Mouse (Mus musculus): ENCODE results near the gene Cops8. TPM values are rescaled to one million over a fixed set of nuclear protein-coding genes. Genes with fewer than 3 reads are reported as not detected.

The Cops8 gene
- polyA plus RNA-seq, 1 experiment = 104 TPM

- Histone ChIP-seq H3K36me3 (ENCODE audit: control insufficient read depth, insufficient read depth, low read length, poor library complexity, severe bottlenecking) (no peaks in the 10 kb centered on the region), H3K27me3 (ENCODE audit: control insufficient read depth, insufficient read depth, low read length, poor library complexity, severe bottlenecking) (no peaks in the 10 kb centered on the region), H3K9me3 (replicated peaks; ENCODE audit: control insufficient read depth, insufficient read depth, low read length, poor library complexity, severe bottlenecking) (no peaks in the 10 kb centered on the region; the same call in 1 of the 2 replicates), H3K9ac (ENCODE audit: low read depth, poor library complexity, severe bottlenecking) (no peak overlapping the region), H3K4me3 (ENCODE audit: low read depth, low read length) (no peak overlapping the region), H3K27ac (ENCODE audit: insufficient read depth, low read length) (no peak overlapping the region), H3K4me1 (ENCODE audit: control insufficient read depth, insufficient read depth, low read length) (no peaks in the 10 kb centered on the region)
- TF ChIP-seq EP300 (IDR thresholded peaks at IDR 0.05; ENCODE audit: insufficient read depth, low read depth, low read length) (no peak), CTCF (IDR thresholded peaks at IDR 0.05; ENCODE audit: low read depth, low read length) (no peak), POLR2A (IDR thresholded peaks at IDR 0.05; ENCODE audit: insufficient read depth, low read length) (no peak)
These were observed 28.9 kb upstream of the Cops8 start for GRCm38 (mm10) chr1:90573831-90574230.

DNA sequence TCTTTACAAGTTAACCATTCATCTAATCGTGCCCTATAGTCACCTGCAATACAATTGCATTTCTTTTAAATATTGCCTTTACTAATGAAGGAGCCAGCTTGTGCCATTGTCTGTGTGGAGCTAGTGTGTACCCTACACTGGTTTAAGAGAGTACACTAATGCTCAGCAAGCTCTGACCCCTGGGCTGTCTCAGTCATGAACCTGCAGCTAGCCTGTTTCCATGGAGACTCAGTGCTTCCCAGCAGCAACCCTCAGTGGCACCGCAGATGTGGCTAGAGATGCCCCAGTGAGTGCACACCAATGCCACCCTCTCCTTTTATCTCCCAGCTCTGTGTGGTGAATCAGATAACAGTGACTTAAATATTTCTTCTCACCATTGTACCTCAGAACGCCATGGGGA is 27.9 kb upstream of the Cops8 start:
- no peaks in the 10 kb centered on the region for H3K27me3 ChIP-seq (ENCODE audit: control insufficient read depth, insufficient read depth, low read length, poor library complexity, severe bottlenecking)
- no peaks in the 10 kb centered on the region for H3K4me1 ChIP-seq (ENCODE audit: control insufficient read depth, insufficient read depth, low read length)
- H3K36me3 ChIP-seq (ENCODE audit: control insufficient read depth, insufficient read depth, low read length, poor library complexity, severe bottlenecking) = no peaks in the 10 kb centered on the region
- no peak overlapping the region for H3K27ac ChIP-seq (ENCODE audit: insufficient read depth, low read length)
- no peak for TF ChIP-seq POLR2A (IDR thresholded peaks at IDR 0.05; ENCODE audit: insufficient read depth, low read length)
- TF ChIP-seq EP300 (IDR thresholded peaks at IDR 0.05; ENCODE audit: insufficient read depth, low read depth, low read length) = no peak
- TF ChIP-seq CTCF (IDR thresholded peaks at IDR 0.05; ENCODE audit: low read depth, low read length) = no peak
- no peaks in the 10 kb centered on the region; the same call in 1 of the 2 replicates for H3K9me3 ChIP-seq (replicated peaks; ENCODE audit: control insufficient read depth, insufficient read depth, low read length, poor library complexity, severe bottlenecking)
- no peak overlapping the region for H3K4me3 ChIP-seq (ENCODE audit: low read depth, low read length)
- no peak overlapping the region for H3K9ac ChIP-seq (ENCODE audit: low read depth, poor library complexity, severe bottlenecking)

- no peaks in the 10 kb centered on the region for H3K36me3 ChIP-seq (ENCODE audit: control insufficient read depth, insufficient read depth, low read length, poor library complexity, severe bottlenecking)
- no peaks in the 10 kb centered on the region for H3K27me3 ChIP-seq (ENCODE audit: control insufficient read depth, insufficient read depth, low read length, poor library complexity, severe bottlenecking)
- H3K4me1 ChIP-seq (ENCODE audit: control insufficient read depth, insufficient read depth, low read length) = no peaks in the 10 kb centered on the region
- TF ChIP-seq EP300 (IDR thresholded peaks at IDR 0.05; ENCODE audit: insufficient read depth, low read depth, low read length) (no peak), CTCF (IDR thresholded peaks at IDR 0.05; ENCODE audit: low read depth, low read length) (no peak), POLR2A (IDR thresholded peaks at IDR 0.05; ENCODE audit: insufficient read depth, low read length) (no peak)
- H3K4me3 ChIP-seq (ENCODE audit: low read depth, low read length) = no peak overlapping the region
- H3K27ac ChIP-seq (ENCODE audit: insufficient read depth, low read length) = no peak overlapping the region
- H3K9me3 ChIP-seq (replicated peaks; ENCODE audit: control insufficient read depth, insufficient read depth, low read length, poor library complexity, severe bottlenecking) = no peaks in the 10 kb centered on the region
- H3K9ac ChIP-seq (ENCODE audit: low read depth, poor library complexity, severe bottlenecking) = no peak overlapping the region
These were observed 25.4 kb upstream of the Cops8 start for GRCm38 (mm10) chr1:90577417-90577816.

GRCm38 (mm10) chr1:90582635-90583034 is 20.1 kb upstream of the Cops8 start:
- H3K27me3 ChIP-seq (ENCODE audit: control insufficient read depth, insufficient read depth, low read length, poor library complexity, severe bottlenecking) = no peaks in the 10 kb centered on the region
- H3K9ac ChIP-seq (ENCODE audit: low read depth, poor library complexity, severe bottlenecking) = no peak overlapping the region
- no peak for TF ChIP-seq POLR2A (IDR thresholded peaks at IDR 0.05; ENCODE audit: insufficient read depth, low read length)
- TF ChIP-seq EP300 (IDR thresholded peaks at IDR 0.05; ENCODE audit: insufficient read depth, low read depth, low read length) = no peak
- TF ChIP-seq CTCF (IDR thresholded peaks at IDR 0.05; ENCODE audit: low read depth, low read length) = no peak
- no peaks in the 10 kb centered on the region for H3K36me3 ChIP-seq (ENCODE audit: control insufficient read depth, insufficient read depth, low read length, poor library complexity, severe bottlenecking)
- no peak overlapping the region for H3K4me3 ChIP-seq (ENCODE audit: low read depth, low read length)
- H3K4me1 ChIP-seq (ENCODE audit: control insufficient read depth, insufficient read depth, low read length) = no peaks in the 10 kb centered on the region
- no peak overlapping the region for H3K27ac ChIP-seq (ENCODE audit: insufficient read depth, low read length)
- H3K9me3 ChIP-seq (replicated peaks; ENCODE audit: control insufficient read depth, insufficient read depth, low read length, poor library complexity, severe bottlenecking) = no peaks in the 10 kb centered on the region

DNA sequence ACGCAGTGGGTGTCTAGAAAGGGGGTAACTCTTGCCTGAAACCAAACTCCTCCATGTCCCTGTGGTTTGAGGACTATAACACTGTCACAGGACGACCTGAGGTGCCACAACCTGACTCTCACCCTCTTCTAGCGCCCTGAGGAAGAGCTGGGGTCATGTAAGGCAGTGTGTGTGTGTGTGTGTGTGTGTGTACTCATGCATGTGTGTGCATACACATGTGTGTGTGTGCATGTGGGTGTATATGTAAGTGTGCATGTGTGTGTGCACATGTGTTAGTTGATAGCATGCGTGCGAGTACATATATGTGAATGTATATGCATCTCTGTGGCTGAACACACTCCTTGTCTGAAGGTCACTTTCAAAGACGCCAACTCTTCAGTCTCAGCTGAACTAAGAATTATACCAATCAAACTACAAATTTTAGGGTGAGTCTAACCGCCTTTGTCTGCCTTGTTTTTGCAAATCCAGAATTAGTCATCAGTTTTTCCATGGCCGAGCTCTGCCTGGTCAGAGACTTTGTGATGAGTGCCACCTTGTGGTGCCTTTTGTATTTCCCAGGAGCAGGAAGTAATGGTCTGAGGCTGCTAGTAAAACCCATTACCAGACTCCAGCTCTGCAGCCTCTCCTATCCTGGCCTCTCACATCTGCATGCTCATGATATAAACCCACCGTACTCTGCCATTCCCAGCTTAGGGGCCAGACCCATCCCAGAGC is 14.6 kb upstream of the Cops8 start:
- H3K27ac ChIP-seq (ENCODE audit: insufficient read depth, low read length) = no peak overlapping the region
- no peaks in the 10 kb centered on the region for H3K27me3 ChIP-seq (ENCODE audit: control insufficient read depth, insufficient read depth, low read length, poor library complexity, severe bottlenecking)
- H3K4me1 ChIP-seq (ENCODE audit: control insufficient read depth, insufficient read depth, low read length) = no peaks in the 10 kb centered on the region
- no peak overlapping the region for H3K4me3 ChIP-seq (ENCODE audit: low read depth, low read length)
- no peak overlapping the region for H3K9ac ChIP-seq (ENCODE audit: low read depth, poor library complexity, severe bottlenecking)
- H3K9me3 ChIP-seq (replicated peaks; ENCODE audit: control insufficient read depth, insufficient read depth, low read length, poor library complexity, severe bottlenecking) = no peaks in the 10 kb centered on the region
- H3K36me3 ChIP-seq (ENCODE audit: control insufficient read depth, insufficient read depth, low read length, poor library complexity, severe bottlenecking) = no peaks in the 10 kb centered on the region
- no peak for TF ChIP-seq POLR2A (IDR thresholded peaks at IDR 0.05; ENCODE audit: insufficient read depth, low read length)
- TF ChIP-seq EP300 (IDR thresholded peaks at IDR 0.05; ENCODE audit: insufficient read depth, low read depth, low read length) = no peak
- peak; percentile 52 for TF ChIP-seq CTCF (IDR thresholded peaks at IDR 0.05; ENCODE audit: low read depth, low read length)

- Histone ChIP-seq H3K36me3 (ENCODE audit: control insufficient read depth, insufficient read depth, low read length, poor library complexity, severe bottlenecking) (no peaks in the 10 kb centered on the region), H3K9me3 (replicated peaks; ENCODE audit: control insufficient read depth, insufficient read depth, low read length, poor library complexity, severe bottlenecking) (no peaks in the 10 kb centered on the region), H3K27ac (ENCODE audit: insufficient read depth, low read length) (no peak overlapping the region), H3K27me3 (ENCODE audit: control insufficient read depth, insufficient read depth, low read length, poor library complexity, severe bottlenecking) (no peaks in the 10 kb centered on the region), H3K4me3 (ENCODE audit: low read depth, low read length) (no peak overlapping the region), H3K9ac (ENCODE audit: low read depth, poor library complexity, severe bottlenecking) (no peak overlapping the region), H3K4me1 (ENCODE audit: control insufficient read depth, insufficient read depth, low read length) (no peaks in the 10 kb centered on the region)
- no peak for TF ChIP-seq EP300 (IDR thresholded peaks at IDR 0.05; ENCODE audit: insufficient read depth, low read depth, low read length)
- peak; percentile 68 for TF ChIP-seq CTCF (IDR thresholded peaks at IDR 0.05; ENCODE audit: low read depth, low read length)
- no peak for TF ChIP-seq POLR2A (IDR thresholded peaks at IDR 0.05; ENCODE audit: insufficient read depth, low read length)
These were observed 12.0 kb upstream of the Cops8 start for GRCm38 (mm10) chr1:90590797-90591196.
